Mouse (Mus musculus) MEL (cell line): ENCODE measurements around the gene Dclk1. TPM values are rescaled to one million over a fixed set of nuclear protein-coding genes. Genes with fewer than 3 reads are reported as not detected.

Source experiments
- DNase-seq: peaks from one replicate; pipeline ENCODE4 v3.0.0; 2011; ENCODE audit warnings: low read depth, low spot score
- H3K27ac ChIP-seq: 2 replicates; pipeline ENCODE4 v1.5.1; 2012; ENCODE audit warnings: low read depth, mild to moderate bottlenecking, control low read depth, low read length, moderate library complexity; ENCODE audit not compliant: control insufficient read depth
- H3K27me3 ChIP-seq, 2 experiments: fragments of 150-350 bp in 1 of 2; sonication (generic) in 1 of 2; 2 replicates each; pipeline ENCODE4 v1.6.1; 2012; ENCODE audit warnings: low read length in 2 of 2, mild to moderate bottlenecking in 2 of 2, improper control_type of control experiment in 1 of 2, moderate library complexity in 1 of 2; ENCODE audit not compliant: insufficient read depth in 2 of 2, control insufficient read depth in 1 of 2
- H3K36me3 ChIP-seq, 2 experiments: 2 replicates each; pipeline ENCODE4 v1.6.1; 2012 to 2014; ENCODE audit warnings: low read length in 2 of 2, improper control_type of control experiment in 1 of 2, inconsistent platforms in 1 of 2, mild to moderate bottlenecking in 1 of 2; ENCODE audit not compliant: insufficient read depth in 2 of 2, control insufficient read depth in 1 of 2
- H3K4me1 ChIP-seq, 2 experiments: fragments of 150-350 bp in 1 of 2; sonication (generic) in 1 of 2; 2 replicates each; pipeline ENCODE4 v1.6.1; 2012; ENCODE audit warnings: low read length in 2 of 2, improper control_type of control experiment in 1 of 2, mild to moderate bottlenecking in 1 of 2; ENCODE audit not compliant: insufficient read depth in 2 of 2, control insufficient read depth in 1 of 2
- H3K4me3 ChIP-seq, 2 experiments: fragments of 150-350 bp in 1 of 2; sonication (generic) in 1 of 2; 2 replicates each; pipeline ENCODE4 v1.5.1; 2012; ENCODE audit warnings: low read depth in 2 of 2, low read length in 2 of 2, mild to moderate bottlenecking in 2 of 2, moderate library complexity in 2 of 2, control low read depth in 1 of 2, improper control_type of control experiment in 1 of 2; ENCODE audit not compliant: control insufficient read depth in 1 of 2, insufficient read depth in 1 of 2
- H3K79me2 ChIP-seq: 2 replicates; pipeline ENCODE4 v1.6.1; 2012; ENCODE audit warnings: mild to moderate bottlenecking, low read length, moderate library complexity; ENCODE audit not compliant: control insufficient read depth, poor library complexity, insufficient read depth
- H3K9ac ChIP-seq: 2 replicates; pipeline ENCODE4 v1.6.1; 2012; ENCODE audit warnings: low read depth, mild to moderate bottlenecking, control low read depth, low read length, moderate library complexity; ENCODE audit not compliant: control insufficient read depth, poor library complexity, severe bottlenecking
- H3K9me3 ChIP-seq: fragments of 150-350 bp; sonication (generic); replicated peaks from 2 replicates; pipeline ENCODE4 v1.6.1; 2012; ENCODE audit warnings: mild to moderate bottlenecking, low read length, improper control_type of control experiment, moderate library complexity; ENCODE audit not compliant: insufficient read depth
- BHLHE40 ChIP-seq: IDR thresholded peaks from 2 replicates; pipeline ENCODE4 v1.6.1; 2012; ENCODE audit warnings: low read depth, mild to moderate bottlenecking, inconsistent platforms, low read length, improper control_type of control experiment, borderline replicate concordance
- CTCF ChIP-seq, 3 experiments: IDR thresholded peaks in 2 of 3; conservative IDR thresholded peaks in 1 of 3; 2 replicates each; pipeline ENCODE4 v1.5.1; 2011 to 2012; ENCODE audit warnings: low read length in 3 of 3, low read depth in 2 of 3, mild to moderate bottlenecking in 2 of 3, improper control_type of control experiment in 1 of 3, inconsistent platforms in 1 of 3, mixed read lengths in 1 of 3, moderate library complexity in 1 of 3; ENCODE audit not compliant: control insufficient read depth in 1 of 3, insufficient read depth in 1 of 3, poor library complexity in 1 of 3, severe bottlenecking in 1 of 3
- E2F4 ChIP-seq: IDR thresholded peaks from 2 replicates; pipeline ENCODE4 v1.6.1; 2011; ENCODE audit warnings: low read depth, low read length, improper control_type of control experiment, borderline replicate concordance
- EP300 ChIP-seq, 2 experiments: IDR thresholded peaks; 2 replicates each; pipeline ENCODE4 v1.6.1; 2011; ENCODE audit warnings: improper control_type of control experiment in 2 of 2, low read length in 2 of 2, low read depth in 1 of 2, mild to moderate bottlenecking in 1 of 2
- ETS1 ChIP-seq: IDR thresholded peaks from 2 replicates; pipeline ENCODE4 v1.6.1; 2012; ENCODE audit warnings: low read depth, mild to moderate bottlenecking, inconsistent platforms, low read length, improper control_type of control experiment, moderate library complexity
- GABPA ChIP-seq: IDR thresholded peaks from 2 replicates; pipeline ENCODE4 v1.6.1; 2012; ENCODE audit warnings: low read depth, mild to moderate bottlenecking, inconsistent platforms, low read length, improper control_type of control experiment, moderate library complexity
- HCFC1 ChIP-seq: IDR thresholded peaks from 2 replicates; pipeline ENCODE4 v1.6.1; 2012; ENCODE audit warnings: low read depth, mild to moderate bottlenecking, inconsistent platforms, low read length, improper control_type of control experiment, moderate library complexity
- JUND ChIP-seq: IDR thresholded peaks from 2 replicates; pipeline ENCODE4 v1.6.1; 2011; ENCODE audit warnings: low read depth, mild to moderate bottlenecking, improper control_type of control experiment, low read length
- KAT2A ChIP-seq: conservative IDR thresholded peaks from 2 replicates; pipeline ENCODE4 v1.6.1; 2012; ENCODE audit warnings: low read depth, low read length, improper control_type of control experiment, inconsistent platforms
- MAFK ChIP-seq: IDR thresholded peaks from 2 replicates; pipeline ENCODE4 v1.6.1; 2011; ENCODE audit warnings: low read depth, mild to moderate bottlenecking, low read length, improper control_type of control experiment, borderline replicate concordance
- MAZ ChIP-seq: IDR thresholded peaks from 2 replicates; pipeline ENCODE4 v1.6.1; 2012; ENCODE audit warnings: low read depth, mild to moderate bottlenecking, inconsistent platforms, low read length, improper control_type of control experiment
- MEF2A ChIP-seq: IDR thresholded peaks from 2 replicates; pipeline ENCODE4 v1.6.1; 2014; ENCODE audit warnings: low read depth, mild to moderate bottlenecking, inconsistent platforms, low read length, improper control_type of control experiment; ENCODE audit not compliant: poor library complexity, insufficient replicate concordance, severe bottlenecking; ENCODE audit errors: extremely low read depth
- MYB ChIP-seq: IDR thresholded peaks from 2 replicates; pipeline ENCODE4 v1.6.1; 2011; ENCODE audit warnings: mild to moderate bottlenecking, low read depth, low read length, improper control_type of control experiment
- MYC ChIP-seq: IDR thresholded peaks from 2 replicates; pipeline ENCODE4 v1.6.1; 2011; ENCODE audit warnings: low read depth, mild to moderate bottlenecking, low read length, improper control_type of control experiment, moderate library complexity
- NELFE ChIP-seq: IDR thresholded peaks from 2 replicates; pipeline ENCODE4 v1.6.1; 2011; ENCODE audit warnings: low read depth, low read length, improper control_type of control experiment
- POLR2AphosphoS2 ChIP-seq: IDR thresholded peaks from 2 replicates; pipeline ENCODE4 v1.6.1; 2011; ENCODE audit warnings: low read length, improper control_type of control experiment
- RCOR1 ChIP-seq: IDR thresholded peaks from 2 replicates; pipeline ENCODE4 v1.6.1; 2012; ENCODE audit warnings: low read depth, mild to moderate bottlenecking, inconsistent platforms, low read length, improper control_type of control experiment
- SIN3A ChIP-seq: IDR thresholded peaks from 2 replicates; pipeline ENCODE4 v1.6.1; 2012; ENCODE audit warnings: low read length, improper control_type of control experiment, inconsistent platforms
- SMC3 ChIP-seq: IDR thresholded peaks from 2 replicates; pipeline ENCODE4 v1.6.1; 2011; ENCODE audit warnings: low read depth, low read length, improper control_type of control experiment
- TBP ChIP-seq: IDR thresholded peaks from 2 replicates; pipeline ENCODE4 v1.8.0; 2011; ENCODE audit warnings: low read depth, low read length, improper control_type of control experiment
- TCF12 ChIP-seq: IDR thresholded peaks from 2 replicates; pipeline ENCODE4 v1.6.1; 2014; ENCODE audit warnings: low read depth, mild to moderate bottlenecking, inconsistent platforms, low read length, improper control_type of control experiment, moderate library complexity
- USF1 ChIP-seq: IDR thresholded peaks from 2 replicates; pipeline ENCODE4 v1.6.1; 2014; ENCODE audit warnings: low read depth, mild to moderate bottlenecking, inconsistent platforms, low read length, improper control_type of control experiment, moderate library complexity
- ZC3H11A ChIP-seq: IDR thresholded peaks from 2 replicates; pipeline ENCODE4 v1.6.1; 2012; ENCODE audit warnings: low read depth, mild to moderate bottlenecking, inconsistent platforms, low read length, improper control_type of control experiment
- ZKSCAN1 ChIP-seq: IDR thresholded peaks from 2 replicates; pipeline ENCODE4 v1.6.1; 2012; ENCODE audit warnings: low read depth, mild to moderate bottlenecking, inconsistent platforms, low read length, improper control_type of control experiment, moderate library complexity
- polyA plus RNA-seq, 2 experiments: library from polyadenylated mRNA; stranded (reverse) in 1 of 2; unstranded in 1 of 2; fragments of >175 nt in 1 of 2; fragments of >200 nt in 1 of 2; gene quantifications; 2 replicates each; pipeline versions ENCODE4 v1.2.1 to v1.2.4; 2012; ENCODE audit warnings: low replicate concordance in 2 of 2, low read depth in 1 of 2; ENCODE audit not compliant: insufficient read length in 2 of 2, insufficient read depth in 1 of 2, missing spikeins in 1 of 2
- total RNA-seq: library from RNA; depleted of rRNA; stranded (reverse); fragments of 300-350 nt; gene quantifications from 2 replicates; pipeline ENCODE4 v1.2.3, GENCODE M21; 2012

The Dclk1 gene
- total and polyA plus RNA-seq, 3 experiments: not detected

DNA sequence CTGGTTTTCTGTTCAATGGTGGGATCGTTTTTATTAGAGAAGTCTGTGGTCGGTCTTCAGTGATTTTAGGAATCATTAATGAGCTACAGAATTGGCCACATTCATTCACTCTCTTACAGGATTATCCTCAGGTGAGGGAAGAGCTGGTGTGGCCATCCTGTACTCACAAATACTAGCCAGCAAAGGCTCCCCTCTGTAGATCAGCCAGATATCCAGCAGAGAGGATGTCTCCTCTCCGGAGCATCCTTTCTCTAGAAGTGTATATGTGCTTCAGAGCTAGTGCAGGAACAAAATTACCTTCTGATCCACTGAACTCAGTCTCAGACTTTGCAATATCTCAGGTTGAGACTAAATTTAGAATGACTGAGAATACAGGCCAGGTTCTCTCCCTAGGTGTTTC lies 222.1 kb downstream of the Dclk1 start:
- no peaks in the 10 kb centered on the region for H3K4me1 ChIP-seq
- no peaks in the 10 kb centered on the region for H3K9me3 ChIP-seq
- no peaks in the 10 kb centered on the region; a peak in 1 of 4 replicates for H3K27me3 ChIP-seq

DNA sequence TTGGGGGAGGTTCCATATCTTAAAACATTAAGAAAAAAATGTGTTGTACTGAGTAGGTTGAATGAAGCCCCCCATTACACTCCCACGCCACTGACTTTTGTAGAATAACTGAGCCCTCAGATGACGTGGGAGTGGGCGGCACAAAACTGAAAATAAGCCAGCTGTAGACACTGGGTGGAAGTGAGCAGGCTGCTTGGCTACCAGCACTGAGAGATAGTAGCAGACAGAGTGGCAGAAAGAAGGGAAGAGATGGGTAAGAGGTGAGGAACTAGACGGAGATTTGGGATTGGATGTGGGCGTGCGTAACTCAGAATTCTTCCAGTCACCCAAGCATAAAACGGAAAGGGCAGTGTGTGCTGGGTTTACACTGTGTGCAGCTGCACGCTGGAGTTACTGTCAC lies 223.6 kb downstream of the Dclk1 start:
- no peak overlapping the region for H3K9ac ChIP-seq
- no peak for DNase-seq
- H3K36me3 ChIP-seq: no peaks in the 10 kb centered on the region
- H3K9me3 ChIP-seq: no peaks in the 10 kb centered on the region
- TF ChIP-seq GABPA (no peak), TBP (no peak), JUND (no peak), CTCF (IDR thresholded peaks at IDR 0.05 in 2 of 3, conservative IDR thresholded peaks at IDR 0.05 in 1 of 3; ENCODE audit: control insufficient read depth in 1 of 3, insufficient read depth in 1 of 3, low read depth in 2 of 3, low read length in 3 of 3, poor library complexity in 1 of 3, severe bottlenecking in 1 of 3) (no peak), HCFC1 (no peak), RCOR1 (no peak), SIN3A (no peak), ETS1 (no peak), BHLHE40 (no peak), ZC3H11A (no peak), MYB (no peak), KAT2A (no peak)
- no peaks in the 10 kb centered on the region; a peak in 1 of 4 replicates for H3K27me3 ChIP-seq
- no peaks in the 10 kb centered on the region for H3K4me1 ChIP-seq
- H3K4me3 ChIP-seq: no peak overlapping the region
- no peak overlapping the region for H3K27ac ChIP-seq
- no peaks in the 10 kb centered on the region for H3K79me2 ChIP-seq

More for the DNA sequence above, 222.1 kb downstream of the Dclk1 start:
- no peak overlapping the region for H3K4me3 ChIP-seq
- DNase-seq: no peak
- no peak for TF ChIP-seq USF1
- TF ChIP-seq NELFE: no peak
- H3K9ac ChIP-seq: no peak overlapping the region
- no peak overlapping the region for H3K27ac ChIP-seq
- no peaks in the 10 kb centered on the region for H3K36me3 ChIP-seq
- no peaks in the 10 kb centered on the region for H3K79me2 ChIP-seq

DNA sequence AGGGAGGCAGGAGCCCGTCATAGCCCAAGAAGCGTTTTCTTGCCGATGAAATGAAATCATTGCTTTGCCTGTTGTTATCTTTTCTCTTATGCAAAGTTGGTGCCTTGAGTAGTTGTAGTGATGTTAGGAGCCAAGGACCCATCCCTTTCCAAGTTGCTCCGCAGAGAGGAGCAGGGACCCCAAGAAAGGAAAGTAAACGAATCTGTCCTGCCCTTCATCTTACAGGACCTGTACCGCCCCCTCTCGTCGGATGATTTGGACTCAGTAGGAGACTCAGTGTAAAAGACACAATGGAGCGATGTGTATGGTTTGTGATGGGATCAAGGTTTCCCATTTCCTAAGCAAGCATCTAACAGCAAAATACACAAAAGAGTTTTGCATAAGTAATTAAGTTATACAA lies 224.2 kb downstream of the Dclk1 start:
- Histone ChIP-seq H3K9me3 (no peaks in the 10 kb centered on the region), H3K79me2 (no peaks in the 10 kb centered on the region), H3K9ac (no peak overlapping the region), H3K4me1 (no peaks in the 10 kb centered on the region), H3K4me3 (no peak overlapping the region), H3K27me3 (no peaks in the 10 kb centered on the region; a peak in 1 of 4 replicates), H3K36me3 (no peaks in the 10 kb centered on the region), H3K27ac (no peak overlapping the region)
- no peak for TF ChIP-seq TCF12
- no peak for TF ChIP-seq POLR2AphosphoS2
- TF ChIP-seq USF1: no peak
- no peak for TF ChIP-seq ZKSCAN1
- no peak for TF ChIP-seq EP300 (IDR thresholded peaks at IDR 0.05; ENCODE audit: low read depth in 1 of 2, low read length in 2 of 2)
- no peak for TF ChIP-seq MAFK
- TF ChIP-seq GABPA: no peak
- TF ChIP-seq MYC: no peak
- no peak for TF ChIP-seq SMC3
- no peak for TF ChIP-seq MAZ
- no peak for TF ChIP-seq E2F4
- no peak for TF ChIP-seq MEF2A
- DNase-seq: no peak
